In genomic region chr1:165618201-165618624, GRCm38 (mm10) we compare ENCODE assay signal across 8 mouse cellular contexts. TPM values are rescaled to one million over a fixed set of nuclear protein-coding genes. Genes with fewer than 3 reads are reported as not detected.
DNase-seq lines count a peak whose midpoint lies in the region; ATAC-seq lines count a peak whose summit lies in the region.

No protein-coding gene starts in this region.

- no peaks in the 10 kb centered on the region for H3K27me3 ChIP-seq in forebrain, embryonic 15.5 days

- peak; percentile 49 to 59 for DNase-seq in cerebellum, postnatal 10 days
- DNase-seq in cerebellum, adult 9-10 months, result no peak
- DNase-seq in ES-CJ7 (ENCODE audit: low read depth, low spot score), result peak; percentile 50
- DNase-seq in heart, postnatal 4 days, result peak; percentile 80
- DNase-seq in lung, postnatal 14 days, result peak; percentile 48
- DNase-seq in embryo, embryonic 9.5 days (ENCODE audit: extremely low spot score), result no peak
- DNase-seq in ovary, postnatal 36 days (ENCODE audit: low spot score), result no peak

- peaks cover 17% of the 10 kb centered on the region for H3K36me3 ChIP-seq in forebrain, embryonic 15.5 days

- WGBS in forebrain, embryonic 15.5 days, result 52% methylated on average over 9 of the region's 9 CpGs

- no peak for ATAC-seq in forebrain, embryonic 15.5 days (replicated peaks)

- no peaks in the 10 kb centered on the region for H3K9me3 ChIP-seq in forebrain, embryonic 15.5 days

- H3K27ac ChIP-seq in forebrain, embryonic 15.5 days (replicated peaks), result peak overlapping the region; percentile 15; the same call in 1 of the 2 replicates

- H3K9ac ChIP-seq in forebrain, embryonic 15.5 days (replicated peaks), result no peak overlapping the region

- H3K4me1 ChIP-seq in forebrain, embryonic 15.5 days, result peaks cover 12% of the 10 kb centered on the region; the same call in 1 of the 2 replicates

- no peak overlapping the region for H3K4me3 ChIP-seq in forebrain, embryonic 15.5 days

- no peak overlapping the region for H3K4me2 ChIP-seq in forebrain, embryonic 15.5 days (replicated peaks)

RNA-seq across cellular contexts. Expression of gene Mpzl1, which starts 16.1 kb away (rescaled TPM):
- polyA plus RNA-seq in forebrain, embryonic 15.5 days (2015; fragmentation: Nextera tagmentation; extraction: Ambion mirVana), result 144 and 146 TPM in 2 replicates
- total RNA-seq in heart, postnatal 4 days (2021), result 10 to 100 TPM; 65.0 to 65.2 TPM

Comparison
In these comparisons a context has a peak if more than half of its experiments do, and no peak if none do; other contexts are left out.
1. DNase-seq: peak in cerebellum, postnatal 10 days (2 of 2), ES-CJ7 (single experiment), heart, postnatal 4 days (single experiment) and lung, postnatal 14 days (single experiment); none in cerebellum, adult 9-10 months (single experiment), embryo, embryonic 9.5 days (single experiment) and ovary, postnatal 36 days (single experiment).